Mouse (Mus musculus) heart, embryonic 10.5 days (tissue): ENCODE data around the gene Nxf1. TPM values are rescaled to one million over a fixed set of nuclear protein-coding genes. Genes with fewer than 3 reads are reported as not detected.

Experiments used
- DNase-seq: peaks from one replicate; pipeline ENCODE4 v3.0.0-alpha.2; 2017; ENCODE audit warnings: low spot score
- H3K27ac ChIP-seq: fragments of 300-500 bp; sonication (generic); 2 replicates; pipeline ENCODE4 v1.5.1; 2016; ENCODE audit warnings: mild to moderate bottlenecking
- H3K27me3 ChIP-seq: fragments of 300-500 bp; sonication (generic); 2 replicates; pipeline ENCODE4 v1.6.1; 2016; ENCODE audit warnings: mild to moderate bottlenecking; ENCODE audit not compliant: poor library complexity, insufficient read depth, severe bottlenecking
- H3K36me3 ChIP-seq: fragments of 300-500 bp; sonication (generic); 2 replicates; pipeline ENCODE4 v1.6.1; 2016; ENCODE audit warnings: mild to moderate bottlenecking, moderate library complexity
- H3K4me1 ChIP-seq: fragments of 300-500 bp; sonication (generic); 2 replicates; pipeline ENCODE4 v1.6.1; 2016; ENCODE audit warnings: mild to moderate bottlenecking
- H3K4me3 ChIP-seq: fragments of 300-500 bp; sonication (generic); 2 replicates; pipeline ENCODE4 v1.5.1; 2016; ENCODE audit warnings: mild to moderate bottlenecking, moderate library complexity
- H3K9me3 ChIP-seq: fragments of 300-500 bp; sonication (generic); 2 replicates; pipeline ENCODE4 v1.6.1; 2016; ENCODE audit warnings: mild to moderate bottlenecking, moderate library complexity
- WGBS: fragments of 180-500 bp; shearing (Covaris S2); methylation state at CpG from one replicate; pipeline ENCODE4 v1.1.7; 2016; 5-methylcytosine and 5-hydroxymethylcytosine counted together
- polyA plus RNA-seq: library from polyadenylated mRNA; unstranded; fragments of >200 nt; fragmentation: Nextera tagmentation; extraction: Ambion mirVana; gene quantifications from 2 replicates; pipeline ENCODE4 v1.2.1, GENCODE M21; 2016

Gene Nxf1
- polyA plus RNA-seq: 156 and 193 TPM in 2 replicates

- H3K27me3 ChIP-seq: no peaks in the 10 kb centered on the region
- peaks cover 41% of the 10 kb centered on the region for H3K36me3 ChIP-seq
- no peaks in the 10 kb centered on the region for H3K9me3 ChIP-seq
- peak within 1 kb of the TSS; percentile 80 for H3K4me3 ChIP-seq
- peak; percentile 96 for DNase-seq
- under 1% methylated on average over 75 of the region's 75 CpGs for whole genome bisulfite sequencing
- peaks cover 19% of the 10 kb centered on the region for H3K4me1 ChIP-seq
- H3K27ac ChIP-seq: peak within 1 kb of the TSS; percentile 95
Observed at GRCm38 (mm10) chr19:8756635-8757387, at the start of gene Nxf1. Gene Nxf1 (plus strand): TSS chr19:8757073.

DNA sequence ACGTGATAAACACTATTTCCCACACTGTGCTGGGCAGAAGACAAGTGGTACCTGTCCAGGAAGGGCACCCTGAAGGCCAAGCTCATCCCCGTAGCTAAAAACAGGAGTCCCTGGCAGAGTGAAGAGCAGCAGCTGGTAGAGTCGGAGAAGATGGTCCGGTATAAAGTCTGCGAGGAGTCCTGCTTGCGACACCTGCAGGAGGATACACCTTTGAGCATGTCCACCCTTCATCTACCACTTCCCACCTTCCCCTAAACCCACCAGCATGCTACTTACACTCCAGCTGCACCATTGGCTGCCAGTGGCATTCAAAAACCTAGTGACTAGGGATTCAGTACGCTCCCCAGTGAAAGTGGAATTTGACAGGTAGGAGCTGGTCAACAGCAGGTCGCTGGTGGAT lies 47.9 kb upstream of the Nxf1 start:
- Histone ChIP-seq H3K36me3 (peaks cover 59% of the 10 kb centered on the region), H3K4me1 (peaks cover 14% of the 10 kb centered on the region), H3K27ac (no peak overlapping the region), H3K4me3 (no peak overlapping the region), H3K27me3 (no peaks in the 10 kb centered on the region), H3K9me3 (no peaks in the 10 kb centered on the region)
- 89% methylated on average over 8 of the region's 8 CpGs for WGBS
- no peak for DNase-seq

DNA sequence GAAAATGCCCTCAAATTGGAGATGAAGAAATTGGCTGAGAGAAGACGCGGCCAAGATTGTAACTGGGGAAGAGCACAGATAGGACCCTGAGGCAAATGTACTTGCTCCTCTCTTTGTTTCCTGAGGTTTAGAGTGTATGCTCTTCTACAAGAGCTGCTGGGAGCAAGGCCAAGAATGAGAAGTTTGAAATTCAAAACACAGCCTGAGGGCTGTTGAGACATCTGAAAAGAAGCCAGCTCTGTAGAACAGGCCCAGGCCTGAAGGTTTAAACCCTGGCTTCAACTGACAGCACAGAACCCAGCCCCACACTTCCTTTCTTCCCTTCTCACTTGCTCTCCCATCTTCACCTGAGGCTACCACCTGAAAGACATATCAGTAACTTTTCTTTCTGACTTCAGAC lies 46.8 kb upstream of the Nxf1 start:
- H3K9me3 ChIP-seq: no peaks in the 10 kb centered on the region
- H3K36me3 ChIP-seq: peaks cover 59% of the 10 kb centered on the region
- no peak overlapping the region for H3K27ac ChIP-seq
- no peak overlapping the region for H3K4me3 ChIP-seq
- peaks cover 18% of the 10 kb centered on the region for H3K4me1 ChIP-seq
- H3K27me3 ChIP-seq: no peaks in the 10 kb centered on the region
- WGBS: 97% methylated on average over 2 of the region's 2 CpGs
- no peak for DNase-seq

DNA sequence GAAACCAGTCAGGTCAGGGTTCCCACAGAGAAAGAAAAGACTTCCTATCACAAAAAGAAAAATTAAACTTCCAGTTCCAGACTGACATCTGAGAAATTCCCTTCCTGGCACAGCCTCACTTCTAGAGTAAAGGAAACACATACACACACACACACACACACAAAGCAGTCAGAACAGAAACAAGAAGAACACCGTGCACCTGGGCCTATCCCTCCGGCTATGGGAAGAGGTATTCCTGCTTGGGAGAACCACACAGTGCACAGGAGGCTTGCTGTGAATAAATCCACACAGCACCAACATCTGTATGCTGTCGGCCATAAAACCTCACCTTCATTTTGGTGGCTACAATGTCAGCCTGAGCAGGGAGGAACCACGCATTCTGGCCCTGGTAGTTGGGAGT lies 45.4 kb upstream of the Nxf1 start:
- Histone ChIP-seq H3K36me3 (peaks cover 56% of the 10 kb centered on the region), H3K27me3 (no peaks in the 10 kb centered on the region), H3K4me3 (peak overlapping the region; percentile 88; the same call in 1 of the 2 replicates), H3K27ac (0 out of 2 replicates have a peak overlapping the region, but pooled peaks have one; percentile 97), H3K9me3 (no peaks in the 10 kb centered on the region), H3K4me1 (peaks cover 18% of the 10 kb centered on the region)
- DNase-seq: no peak
- WGBS: 83% methylated on average over 4 of the region's 4 CpGs

- H3K9me3 ChIP-seq: no peaks in the 10 kb centered on the region
- H3K4me3 ChIP-seq: peak overlapping the region; percentile 88
- H3K36me3 ChIP-seq: peaks cover 50% of the 10 kb centered on the region
- H3K4me1 ChIP-seq: peaks cover 18% of the 10 kb centered on the region
- peak overlapping the region; percentile 97 for H3K27ac ChIP-seq
- WGBS: 57% methylated on average over 10 of the region's 10 CpGs
- H3K27me3 ChIP-seq: no peaks in the 10 kb centered on the region
- no peak for DNase-seq
Observed at GRCm38 (mm10) chr19:8711949-8712869, 44.7 kb upstream of the Nxf1 start.

- peaks cover 44% of the 10 kb centered on the region for H3K36me3 ChIP-seq
- peak overlapping the region; percentile 88 for H3K4me3 ChIP-seq
- no peaks in the 10 kb centered on the region for H3K9me3 ChIP-seq
- H3K4me1 ChIP-seq: peaks cover 18% of the 10 kb centered on the region
- DNase-seq: peak; percentile 94
- H3K27ac ChIP-seq: peak overlapping the region; percentile 97
- no peaks in the 10 kb centered on the region for H3K27me3 ChIP-seq
- 0% methylated on average over 13 of the region's 13 CpGs for WGBS
Observed at GRCm38 (mm10) chr19:8712870-8713305, 44.0 kb upstream of the Nxf1 start.

GRCm38 (mm10) chr19:8713306-8713996 lies 43.4 kb upstream of the Nxf1 start:
- Histone ChIP-seq H3K9me3 (no peaks in the 10 kb centered on the region), H3K27ac (peak overlapping the region; percentile 97), H3K36me3 (peaks cover 38% of the 10 kb centered on the region), H3K4me1 (peaks cover 18% of the 10 kb centered on the region), H3K27me3 (no peaks in the 10 kb centered on the region), H3K4me3 (peak overlapping the region; percentile 88)
- under 1% methylated on average over 51 of the region's 51 CpGs for WGBS
- peak; percentile 96 for DNase-seq

GRCm38 (mm10) chr19:8713997-8714652 lies 42.7 kb upstream of the Nxf1 start:
- H3K27ac ChIP-seq: peak overlapping the region; percentile 97
- H3K4me3 ChIP-seq: peak overlapping the region; percentile 88
- H3K36me3 ChIP-seq: peaks cover 32% of the 10 kb centered on the region
- no peaks in the 10 kb centered on the region for H3K9me3 ChIP-seq
- H3K27me3 ChIP-seq: no peaks in the 10 kb centered on the region
- DNase-seq: no peak
- peaks cover 18% of the 10 kb centered on the region for H3K4me1 ChIP-seq
- WGBS: 7% methylated on average over 13 of the region's 13 CpGs

GRCm38 (mm10) chr19:8714653-8715481 lies 42.0 kb upstream of the Nxf1 start:
- no peaks in the 10 kb centered on the region for H3K27me3 ChIP-seq
- H3K27ac ChIP-seq: peak overlapping the region; percentile 97
- no peaks in the 10 kb centered on the region for H3K9me3 ChIP-seq
- no peak overlapping the region for H3K4me3 ChIP-seq
- peaks cover 18% of the 10 kb centered on the region for H3K4me1 ChIP-seq
- 72% methylated on average over 10 of the region's 10 CpGs for WGBS
- DNase-seq: no peak
- H3K36me3 ChIP-seq: peaks cover 24% of the 10 kb centered on the region

- 68% methylated on average over 10 of the region's 10 CpGs for WGBS
- Histone ChIP-seq H3K9me3 (no peaks in the 10 kb centered on the region), H3K4me1 (peaks cover 18% of the 10 kb centered on the region), H3K36me3 (peaks cover 12% of the 10 kb centered on the region), H3K27me3 (no peaks in the 10 kb centered on the region), H3K27ac (peak overlapping the region; percentile 59; the same call in 1 of the 2 replicates), H3K4me3 (no peak overlapping the region)
- DNase-seq: no peak
Observed at GRCm38 (mm10) chr19:8715868-8716766, 40.8 kb upstream of the Nxf1 start.
